Comparison of ENCODE assay signal across 25 mouse cellular contexts in the genomic region with DNA sequence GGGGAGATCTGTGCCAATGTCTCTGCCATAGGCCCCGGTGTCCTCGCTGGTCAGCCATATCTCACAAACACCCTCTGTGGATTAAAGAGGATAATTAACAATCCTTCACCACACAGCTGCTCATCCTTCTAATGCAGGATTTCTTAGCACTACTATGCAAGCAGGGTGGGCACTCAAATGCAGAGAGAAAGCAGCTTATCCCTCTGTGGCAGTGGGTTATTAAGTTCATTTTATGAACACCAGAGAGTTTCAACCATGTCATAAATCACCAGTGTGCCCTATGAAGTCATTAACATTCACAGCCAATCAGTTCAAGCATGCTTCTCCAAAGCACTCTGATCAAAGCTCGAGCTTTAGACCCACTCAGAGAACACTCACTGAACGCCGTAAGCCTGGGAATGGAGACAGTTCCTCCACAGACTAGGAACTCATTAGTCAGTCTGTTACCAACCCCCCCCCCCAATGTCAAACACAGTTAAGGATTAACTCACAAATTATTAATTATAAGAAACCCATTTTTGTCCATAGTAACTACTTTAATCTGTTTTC.
DNase-seq lines count a peak whose midpoint lies in the region; ATAC-seq and TF ChIP-seq lines count a peak whose summit lies in the region.
"Had no signal": no experiment of that assay in that cellular context is flagged by ENCODE, and none has a peak within 500 bp of the region (broad histone marks: within the 10 kb centered on the region; RNA-seq: fewer than 3 reads in every experiment).

No protein-coding gene starts in this region.

- no peak for DNase-seq in hindbrain, postnatal 0 days (ENCODE audit: low spot score)
- no peak for DNase-seq in midbrain, embryonic 10.5 days (ENCODE audit: low spot score)
- peak; percentile 8 for DNase-seq in retina, postnatal 7 days (ENCODE audit: low read depth, low spot score)
- no peak for DNase-seq in ovary, adult 18-20 months (ENCODE audit: low spot score)
- DNase-seq: adrenal gland, postnatal 10 days; cerebellum, adult 9-10 months; gastrocnemius, adult 2 months; heart, postnatal 36 days; kidney, adult 8-10 months; kidney, postnatal 25 days; layer of hippocampus, postnatal 36 days; right cerebral cortex, postnatal 14 days; thymus, adult 2 months; thymus, postnatal 4 days had no signal

- H3K36me3 ChIP-seq in hindbrain, embryonic 12.5 days = no peaks in the 10 kb centered on the region
- H3K36me3 ChIP-seq in hindbrain, postnatal 0 days (ENCODE audit: insufficient read depth, low read length) = no peaks in the 10 kb centered on the region
- no peaks in the 10 kb centered on the region for H3K36me3 ChIP-seq in midbrain, embryonic 15.5 days (replicated peaks)
- H3K36me3 ChIP-seq in midbrain, embryonic 10.5 days = no peaks in the 10 kb centered on the region
- no peaks in the 10 kb centered on the region for H3K36me3 ChIP-seq in hindbrain, embryonic 16.5 days (ENCODE audit: control insufficient read depth, insufficient read depth, low read length)
- H3K36me3 ChIP-seq: embryonic facial prominence, embryonic 12.5 days; forebrain, embryonic 12.5 days; heart, embryonic 15.5 days; intestine, embryonic 15.5 days had no signal

- peak; percentile 46 for ATAC-seq in hindbrain, embryonic 12.5 days (ENCODE audit: low FRiP score)
- no peak for ATAC-seq in hindbrain, postnatal 0 days
- ATAC-seq in midbrain, embryonic 15.5 days (replicated peaks) = peak; percentile 69
- ATAC-seq in hindbrain, embryonic 16.5 days = 0 out of 2 replicates have a peak, but pooled peaks have one; percentile 40
- ATAC-seq: intestine, embryonic 15.5 days; lung, postnatal 0 days had no signal

- no peak overlapping the region for H3K9ac ChIP-seq in hindbrain, embryonic 12.5 days
- no peak overlapping the region for H3K9ac ChIP-seq in hindbrain, postnatal 0 days (replicated peaks; ENCODE audit: low read length)
- H3K9ac ChIP-seq in midbrain, embryonic 15.5 days = no peak overlapping the region
- H3K9ac ChIP-seq in hindbrain, embryonic 16.5 days (ENCODE audit: low read depth, low read length) = no peak overlapping the region
- H3K9ac ChIP-seq: embryonic facial prominence, embryonic 12.5 days; forebrain, embryonic 12.5 days; heart, embryonic 15.5 days; intestine, embryonic 15.5 days had no signal

- H3K4me3 ChIP-seq in hindbrain, embryonic 12.5 days = no peak overlapping the region
- H3K4me3 ChIP-seq in hindbrain, postnatal 0 days (ENCODE audit: low read length) = no peak overlapping the region
- no peak overlapping the region for H3K4me3 ChIP-seq in midbrain, embryonic 15.5 days
- no peak overlapping the region for H3K4me3 ChIP-seq in midbrain, embryonic 10.5 days
- H3K4me3 ChIP-seq in hindbrain, embryonic 16.5 days (ENCODE audit: low read length) = no peak overlapping the region
- H3K4me3 ChIP-seq: embryonic facial prominence, embryonic 12.5 days; forebrain, embryonic 12.5 days; gastrocnemius, adult 2 months; heart, embryonic 15.5 days; intestine, embryonic 15.5 days; layer of hippocampus, adult 2 months had no signal

- H3K27ac ChIP-seq in hindbrain, embryonic 12.5 days = no peak overlapping the region
- no peak overlapping the region for H3K27ac ChIP-seq in hindbrain, postnatal 0 days
- no peak overlapping the region for H3K27ac ChIP-seq in midbrain, embryonic 15.5 days
- H3K27ac ChIP-seq in midbrain, embryonic 10.5 days (replicated peaks) = no peak overlapping the region
- H3K27ac ChIP-seq in hindbrain, embryonic 16.5 days (ENCODE audit: low read depth, low read length) = no peak overlapping the region
- H3K27ac ChIP-seq: embryonic facial prominence, embryonic 12.5 days; forebrain, embryonic 12.5 days; gastrocnemius, adult 2 months; heart, embryonic 15.5 days; intestine, embryonic 15.5 days; layer of hippocampus, adult 2 months; macrophage; stomach, postnatal 0 days had no signal

- H3K27me3 ChIP-seq in hindbrain, embryonic 12.5 days = no peaks in the 10 kb centered on the region
- H3K27me3 ChIP-seq in hindbrain, postnatal 0 days (ENCODE audit: insufficient read depth, low read length) = no peaks in the 10 kb centered on the region
- no peaks in the 10 kb centered on the region for H3K27me3 ChIP-seq in midbrain, embryonic 15.5 days (replicated peaks)
- no peaks in the 10 kb centered on the region for H3K27me3 ChIP-seq in midbrain, embryonic 10.5 days (ENCODE audit: low read depth, poor library complexity, severe bottlenecking)
- H3K27me3 ChIP-seq in hindbrain, embryonic 16.5 days (replicated peaks; ENCODE audit: control insufficient read depth, insufficient read depth, low read length) = no peaks in the 10 kb centered on the region
- H3K27me3 ChIP-seq: embryonic facial prominence, embryonic 12.5 days; forebrain, embryonic 12.5 days; heart, embryonic 15.5 days; intestine, embryonic 15.5 days had no signal

- no peak overlapping the region for H3K4me2 ChIP-seq in hindbrain, embryonic 12.5 days (replicated peaks)
- no peak overlapping the region for H3K4me2 ChIP-seq in hindbrain, postnatal 0 days (ENCODE audit: low read depth, low read length)
- no peak overlapping the region for H3K4me2 ChIP-seq in midbrain, embryonic 15.5 days
- no peak overlapping the region for H3K4me2 ChIP-seq in hindbrain, embryonic 16.5 days (ENCODE audit: low read length)
- H3K4me2 ChIP-seq: embryonic facial prominence, embryonic 12.5 days; forebrain, embryonic 12.5 days; heart, embryonic 15.5 days; intestine, embryonic 15.5 days had no signal

- no peaks in the 10 kb centered on the region for H3K9me3 ChIP-seq in hindbrain, embryonic 12.5 days (replicated peaks)
- no peaks in the 10 kb centered on the region for H3K9me3 ChIP-seq in hindbrain, postnatal 0 days (ENCODE audit: low read length)
- no peaks in the 10 kb centered on the region for H3K9me3 ChIP-seq in midbrain, embryonic 15.5 days
- no peaks in the 10 kb centered on the region for H3K9me3 ChIP-seq in midbrain, embryonic 10.5 days (replicated peaks)
- no peaks in the 10 kb centered on the region for H3K9me3 ChIP-seq in hindbrain, embryonic 16.5 days (ENCODE audit: control insufficient read depth, low read length)
- H3K9me3 ChIP-seq: embryonic facial prominence, embryonic 12.5 days; forebrain, embryonic 12.5 days; heart, embryonic 15.5 days; intestine, embryonic 15.5 days had no signal

- no peaks in the 10 kb centered on the region; the same call in 1 of the 2 replicates for H3K4me1 ChIP-seq in hindbrain, embryonic 12.5 days
- no peaks in the 10 kb centered on the region for H3K4me1 ChIP-seq in hindbrain, postnatal 0 days (ENCODE audit: insufficient read depth, low read length)
- H3K4me1 ChIP-seq in midbrain, embryonic 15.5 days = no peaks in the 10 kb centered on the region
- peaks cover 4% of the 10 kb centered on the region; the same call in 1 of the 2 replicates for H3K4me1 ChIP-seq in midbrain, embryonic 10.5 days
- H3K4me1 ChIP-seq in hindbrain, embryonic 16.5 days (ENCODE audit: control insufficient read depth, insufficient read depth, low read depth, low read length) = peaks cover 3% of the 10 kb centered on the region; the same call in 1 of the 2 replicates
- H3K4me1 ChIP-seq: embryonic facial prominence, embryonic 12.5 days; forebrain, embryonic 12.5 days; intestine, embryonic 15.5 days had no signal

- TF ChIP-seq CTCF in hindbrain, postnatal 0 days (IDR thresholded peaks at IDR 0.05; ENCODE audit: low read depth) = no peak

- WGBS in hindbrain, embryonic 12.5 days = 69% methylated on average over 5 of the region's 5 CpGs
- 63% methylated on average over 5 of the region's 5 CpGs for WGBS in hindbrain, postnatal 0 days
- 63% methylated on average over 5 of the region's 5 CpGs for WGBS in midbrain, embryonic 15.5 days
- WGBS in midbrain, embryonic 10.5 days = 86% methylated on average over 5 of the region's 5 CpGs
- 47% methylated on average over 5 of the region's 5 CpGs for WGBS in hindbrain, embryonic 16.5 days
